Mouse (Mus musculus) stomach, postnatal 0 days (tissue): ENCODE data around the gene Nwd2.

Experiments used
- CTCF ChIP-seq: IDR thresholded peaks from 2 replicates; pipeline ENCODE4 v1.5.1; 2016; ENCODE audit warnings: antibody characterized with exemption, low read depth, mild to moderate bottlenecking, moderate library complexity
- EP300 ChIP-seq: optimal IDR thresholded peaks from 2 replicates; pipeline ENCODE3; 2016; ENCODE audit warnings: antibody characterized with exemption

GRCm38 (mm10) chr5:63607447-63607846, 41.5 kb upstream of the Nwd2 start:
- TF ChIP-seq EP300 (no peak), CTCF (no peak)
